Mouse (Mus musculus) right cerebral cortex, postnatal 10 days (tissue): ENCODE results near the gene Patz1.

Experiments
- DNase-seq, 2 experiments: peaks; one replicate each; pipeline ENCODE4 v3.0.0; 2021; ENCODE audit warnings: low spot score in 2 of 2

Patz1 gene

DNA sequence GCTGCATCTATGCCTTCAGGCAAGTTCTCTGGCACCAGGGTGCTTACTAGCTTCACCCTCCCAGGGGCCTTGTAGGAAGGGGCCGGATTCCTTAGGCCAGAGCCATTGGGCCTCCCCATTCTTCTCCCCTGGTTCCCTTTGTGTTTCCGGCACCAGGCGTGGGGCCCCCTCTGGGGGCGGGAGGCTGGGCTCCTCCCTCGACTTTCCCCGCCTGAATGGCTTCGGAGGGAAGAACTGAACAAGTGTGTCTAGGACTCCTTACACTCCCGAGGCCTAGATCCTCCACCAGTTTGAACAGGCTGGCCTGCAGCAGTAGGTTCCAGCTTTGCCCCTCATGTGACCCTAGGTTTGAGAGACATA is 3.4 kb downstream of the Patz1 start:
- DNase-seq: peak; percentile 49 to 59

DNA sequence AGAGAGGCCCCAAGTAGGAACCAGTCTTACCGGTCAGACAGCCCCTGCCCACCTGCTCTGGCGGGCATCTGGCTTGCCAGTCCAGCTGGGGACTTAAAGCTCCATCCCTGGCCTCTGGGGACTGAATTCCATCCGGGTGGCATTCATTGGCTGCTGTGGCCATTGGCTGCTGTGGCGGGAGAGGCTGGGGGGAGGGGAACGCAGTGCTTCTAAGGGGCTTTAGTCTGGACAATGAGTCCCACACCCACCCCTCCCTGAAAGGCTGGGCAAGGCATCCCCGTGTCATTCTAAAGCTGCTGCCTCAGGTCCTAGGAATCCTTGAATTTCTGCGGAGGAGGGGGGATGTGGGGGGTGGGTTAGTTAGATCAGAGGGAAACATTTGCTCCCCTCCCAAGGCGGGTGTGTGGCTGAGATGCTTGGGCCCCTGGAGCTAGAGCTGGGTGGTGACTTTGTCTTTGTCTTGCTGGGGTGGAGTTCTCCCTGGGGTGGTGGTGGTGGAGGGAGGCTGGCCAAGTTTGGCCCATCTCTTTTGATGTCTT is 4.1 kb downstream of the Patz1 start:
- DNase-seq: peak in 1 of 2 experiments; percentile 57

DNA sequence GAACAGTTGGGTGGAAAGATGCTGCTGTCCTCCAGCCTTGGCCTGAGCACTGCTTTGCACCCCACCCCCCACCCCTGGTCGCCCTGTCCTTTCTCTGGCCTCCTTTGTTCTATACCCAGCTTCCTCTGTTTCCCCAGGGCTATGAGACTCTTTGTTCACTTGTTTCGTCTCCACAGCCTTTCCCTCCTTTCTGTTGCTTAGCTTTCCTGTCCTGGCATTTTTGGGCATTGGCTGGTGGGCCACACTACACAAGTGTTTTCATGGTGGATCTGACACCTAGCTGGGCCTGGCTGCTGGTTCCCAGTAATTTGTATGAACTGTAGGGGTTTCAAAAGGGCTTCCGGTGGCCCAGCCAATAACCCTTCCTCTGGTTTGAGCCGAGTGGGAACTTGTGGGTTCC is 4.7 kb downstream of the Patz1 start:
- DNase-seq: no peak

DNA sequence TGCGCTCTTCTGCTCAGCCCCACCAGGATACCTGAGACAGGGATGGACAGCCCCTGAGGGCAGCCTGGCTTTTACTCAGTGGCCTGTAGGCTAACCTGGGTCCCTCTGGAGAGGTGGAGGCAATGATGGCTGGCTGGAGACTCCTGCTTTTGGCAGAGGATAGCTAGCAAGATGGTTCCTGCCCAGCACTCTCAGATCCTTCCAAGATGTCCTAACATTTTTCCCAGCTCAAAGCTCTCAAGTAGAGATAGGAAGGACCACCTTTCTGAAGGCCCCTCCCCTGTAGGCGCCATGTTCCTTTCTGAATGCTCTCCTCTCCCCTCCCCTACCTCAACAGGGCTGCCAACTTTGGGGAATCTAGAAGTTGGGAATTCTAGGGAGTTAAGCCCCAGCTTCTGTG is 6.0 kb downstream of the Patz1 start:
- no peak for DNase-seq

DNA sequence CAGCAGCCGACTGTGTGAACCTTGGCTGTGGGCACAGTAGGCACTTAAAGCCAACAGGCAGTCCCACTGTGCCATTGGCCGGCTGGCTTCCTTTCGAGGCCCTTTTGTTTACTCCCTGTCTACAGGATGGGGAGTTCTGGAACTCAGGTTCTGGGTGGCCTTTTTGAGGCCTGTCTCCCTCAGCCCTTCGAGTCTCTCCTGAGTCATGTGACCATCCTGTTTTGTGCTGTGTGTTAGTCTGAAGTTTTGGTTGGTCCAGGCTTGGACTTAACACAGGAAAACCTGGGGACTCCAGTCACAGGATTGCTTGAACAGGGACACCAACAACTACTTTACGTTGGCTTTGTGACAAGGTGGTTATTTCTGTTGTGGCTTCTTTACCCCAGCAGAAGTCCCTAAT is 7.4 kb downstream of the Patz1 start:
- peak in 1 of 2 experiments; percentile 56 for DNase-seq

DNA sequence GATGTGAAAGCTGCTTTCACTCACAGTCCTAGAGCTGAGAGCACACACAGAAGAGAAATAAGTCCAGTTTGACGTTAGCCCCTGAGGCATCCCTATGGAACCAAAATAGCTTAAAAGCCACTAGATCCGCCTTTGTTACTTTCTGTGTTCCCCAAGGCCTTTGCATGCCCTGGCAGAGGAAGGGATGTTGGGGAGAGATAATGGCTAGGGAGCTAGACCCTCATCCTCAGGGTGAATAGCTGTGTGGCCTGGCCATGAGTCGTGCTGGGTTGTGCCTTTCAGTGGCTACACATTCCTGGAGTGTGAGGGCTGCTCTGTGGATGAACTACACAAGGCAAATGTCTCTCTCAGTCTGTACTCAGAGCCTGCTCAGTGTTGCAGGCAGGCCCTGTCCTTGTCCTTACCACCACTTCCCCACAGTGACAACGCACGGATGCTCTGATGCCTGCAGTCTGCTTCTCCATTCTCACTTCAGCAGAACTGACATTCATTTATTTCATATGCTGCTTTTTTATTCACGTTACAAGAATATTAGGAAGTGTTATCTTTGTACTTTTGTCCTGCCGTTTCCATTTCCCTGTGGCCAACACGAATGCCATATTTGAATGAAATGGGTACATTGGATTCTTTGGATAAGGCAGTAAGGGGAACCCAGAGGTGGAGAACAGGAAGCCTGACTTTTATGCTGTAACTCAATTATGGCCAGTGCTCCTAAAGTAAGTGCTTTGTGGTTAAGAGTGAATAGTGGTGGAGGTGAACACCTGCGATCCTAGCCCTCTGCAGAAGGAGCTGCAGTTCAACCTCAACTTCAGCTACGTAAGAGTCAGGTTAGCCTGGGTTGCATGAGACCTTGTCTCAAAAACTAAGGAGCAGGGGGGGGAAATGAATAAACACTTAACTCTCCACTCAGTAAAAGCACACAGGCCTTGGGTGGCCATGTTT is 9.5 kb downstream of the Patz1 start:
- peak in 1 of 2 experiments; percentile 10 for DNase-seq

DNA sequence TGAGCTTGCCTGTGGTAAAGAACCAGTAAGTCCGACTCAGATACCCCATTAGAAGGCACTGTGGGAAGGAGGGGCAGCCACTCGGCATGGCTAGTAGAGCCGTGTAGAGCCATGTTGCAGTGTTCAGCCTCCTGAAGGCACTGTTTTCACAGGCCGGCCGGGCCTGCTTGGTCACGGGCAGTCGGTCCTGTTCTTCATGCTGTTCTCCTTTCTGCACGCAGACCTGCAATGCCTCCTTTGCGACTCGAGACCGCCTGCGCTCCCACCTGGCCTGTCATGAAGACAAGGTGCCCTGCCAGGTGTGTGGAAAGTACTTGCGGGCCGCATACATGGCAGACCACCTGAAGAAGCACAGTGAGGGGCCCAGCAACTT is 10.1 kb downstream of the Patz1 start:
- DNase-seq: peak in 1 of 2 experiments; percentile 16

DNA sequence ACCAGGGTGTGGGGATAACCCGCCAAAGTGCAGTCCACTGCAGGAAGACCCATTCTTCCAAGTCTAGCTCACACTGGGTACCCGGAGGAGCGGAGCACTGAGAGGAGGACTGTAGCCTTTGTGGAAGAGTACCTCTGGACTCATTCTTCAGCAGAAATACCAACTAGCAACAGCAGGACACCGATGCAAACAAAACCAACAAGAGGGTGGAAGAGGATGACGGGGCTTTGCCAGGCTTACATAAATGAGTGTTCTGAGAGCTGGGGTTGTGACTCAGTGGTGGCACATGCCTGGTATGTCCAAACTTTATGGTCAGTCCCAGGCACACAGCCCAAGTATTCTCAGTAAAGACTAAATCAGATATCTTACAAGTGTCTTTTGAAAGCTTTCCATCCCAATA is 12.4 kb downstream of the Patz1 start:
- DNase-seq: no peak

DNA sequence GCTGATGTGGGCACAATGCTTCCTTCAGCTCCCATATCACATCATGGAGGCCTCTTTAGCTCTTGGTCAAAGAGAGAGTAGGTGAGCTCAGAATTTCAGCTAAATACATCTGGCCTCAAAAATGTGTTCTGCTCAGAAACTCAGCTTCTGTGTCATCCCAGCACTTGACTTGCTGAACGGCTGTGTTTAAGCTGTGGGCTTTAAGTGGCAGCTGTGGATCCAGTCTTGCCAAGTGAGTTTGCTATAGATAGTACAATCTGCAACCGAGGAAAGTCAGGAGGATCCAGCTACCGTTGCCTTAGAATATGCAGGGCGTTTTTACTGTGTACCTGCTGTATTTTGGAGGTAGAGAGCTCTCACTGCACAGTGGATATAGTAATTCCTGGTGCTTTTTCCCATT is 13.7 kb downstream of the Patz1 start:
- peak in 1 of 2 experiments; percentile 65 for DNase-seq

DNA sequence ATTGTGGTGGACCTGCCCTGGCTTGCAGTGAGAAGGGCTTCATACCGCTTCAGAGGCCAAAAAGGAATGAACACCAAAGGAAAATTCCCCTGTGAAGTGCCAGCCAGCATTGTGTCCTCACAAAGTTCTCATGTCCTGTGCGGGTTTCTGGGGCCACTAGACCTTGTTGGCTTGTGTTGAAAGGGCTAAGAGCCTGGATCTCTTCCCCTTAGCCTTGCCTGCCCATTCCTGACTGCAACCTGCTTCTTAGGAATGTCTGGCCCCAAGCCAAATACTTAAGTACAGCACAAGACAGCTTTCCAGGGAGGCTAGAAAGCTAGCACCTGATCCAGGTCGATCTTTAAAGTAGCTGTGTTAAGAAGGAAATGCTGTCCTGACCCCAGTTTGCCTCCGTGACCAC is 14.1 kb downstream of the Patz1 start:
- no peak for DNase-seq

DNA sequence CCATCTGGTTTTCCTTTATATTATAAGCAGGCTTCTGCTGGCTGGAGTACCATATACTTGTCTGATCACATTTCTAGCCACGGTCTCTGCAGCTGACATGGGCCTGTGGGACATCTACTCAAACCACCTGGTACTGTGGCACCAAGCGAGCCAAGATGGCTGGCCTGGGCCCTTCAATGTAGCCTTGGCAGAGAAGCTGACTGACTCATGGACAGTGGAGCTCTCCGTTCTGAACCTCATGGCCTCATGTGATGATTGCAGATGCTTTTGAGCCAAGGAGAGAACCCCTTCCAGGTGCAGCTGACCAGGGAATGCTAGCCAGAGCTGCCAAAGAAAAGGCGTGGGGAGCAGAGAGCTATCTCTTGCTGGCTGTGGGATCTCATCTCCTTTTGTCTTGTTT is 17.1 kb downstream of the Patz1 start:
- DNase-seq: no peak

DNA sequence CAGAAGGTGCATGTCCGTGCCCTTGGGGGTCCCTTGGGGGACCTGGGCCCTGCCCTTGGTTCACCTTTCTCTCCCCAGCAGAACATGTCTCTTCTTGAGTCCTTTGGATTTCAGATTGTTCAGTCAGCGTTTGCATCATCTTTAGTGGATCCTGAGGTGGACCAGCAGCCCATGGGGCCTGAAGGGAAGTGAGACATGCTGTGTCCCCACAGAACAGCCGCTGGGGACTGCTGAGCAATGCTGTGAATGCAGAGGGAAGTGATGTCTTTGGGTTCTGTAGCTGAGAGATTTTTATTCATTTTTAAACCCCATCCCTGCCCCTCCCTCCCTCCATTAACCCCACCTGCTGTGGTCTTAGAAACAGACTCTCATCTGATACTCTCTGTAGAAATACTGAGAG is 19.2 kb downstream of the Patz1 start:
- no peak for DNase-seq

DNA sequence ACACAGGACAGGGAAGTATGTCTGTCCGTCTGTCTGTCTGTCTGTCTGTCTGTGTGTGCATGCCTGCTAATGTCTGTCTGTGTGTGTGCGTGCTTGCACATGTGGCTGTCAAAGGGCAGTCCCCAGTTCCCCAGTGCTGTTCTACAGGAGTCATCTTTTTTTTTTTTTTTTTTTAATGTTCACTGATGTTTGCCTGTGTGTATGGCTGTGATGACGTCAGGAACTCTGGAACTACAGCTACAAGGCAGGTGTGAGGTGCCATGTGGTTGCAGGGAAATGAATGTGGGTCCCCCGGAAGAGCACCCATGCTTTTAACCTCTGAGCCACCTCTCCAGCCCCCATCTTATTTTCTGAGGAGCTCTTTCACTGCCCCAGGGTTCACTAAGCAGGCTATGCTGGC is 21.2 kb downstream of the Patz1 start:
- DNase-seq: no peak

DNA sequence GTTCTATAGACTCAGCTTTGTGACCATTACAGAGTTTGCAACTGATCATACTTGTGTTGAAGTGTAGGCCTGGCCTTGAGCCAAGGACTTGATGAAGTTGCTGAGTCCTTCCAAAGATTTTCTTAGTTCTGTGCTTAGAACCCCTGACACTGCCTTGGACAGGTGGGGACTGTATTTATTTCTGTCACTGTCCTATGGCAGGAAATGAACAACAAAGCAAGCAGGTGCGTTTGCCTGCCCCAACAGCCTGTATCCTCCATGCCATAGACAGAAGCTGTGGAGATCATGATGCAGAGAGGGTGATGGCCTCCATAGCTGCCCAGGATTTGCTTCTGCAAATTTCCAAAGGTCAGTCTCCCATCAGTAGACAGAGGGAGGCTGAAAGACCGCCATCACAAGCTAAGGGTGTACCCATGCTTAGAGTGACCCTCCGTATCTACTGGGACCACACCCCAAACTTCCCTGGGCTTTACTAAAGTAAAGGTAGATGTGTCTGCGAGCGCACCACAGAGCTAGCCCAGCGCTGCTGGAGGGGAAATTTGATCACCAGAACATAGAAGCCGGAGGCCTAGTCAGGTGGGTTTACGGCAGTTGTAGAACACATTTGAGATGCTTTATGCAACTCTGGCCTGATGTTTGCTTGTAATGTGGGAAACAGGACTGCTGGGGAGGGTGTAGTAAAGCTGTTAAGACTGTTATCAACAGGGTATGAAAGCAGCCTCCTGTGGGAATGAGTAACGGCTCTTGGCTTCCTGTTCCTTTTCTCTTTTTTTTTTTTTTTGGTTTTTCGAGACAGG is 22.3 kb downstream of the Patz1 start:
- DNase-seq: no peak

DNA sequence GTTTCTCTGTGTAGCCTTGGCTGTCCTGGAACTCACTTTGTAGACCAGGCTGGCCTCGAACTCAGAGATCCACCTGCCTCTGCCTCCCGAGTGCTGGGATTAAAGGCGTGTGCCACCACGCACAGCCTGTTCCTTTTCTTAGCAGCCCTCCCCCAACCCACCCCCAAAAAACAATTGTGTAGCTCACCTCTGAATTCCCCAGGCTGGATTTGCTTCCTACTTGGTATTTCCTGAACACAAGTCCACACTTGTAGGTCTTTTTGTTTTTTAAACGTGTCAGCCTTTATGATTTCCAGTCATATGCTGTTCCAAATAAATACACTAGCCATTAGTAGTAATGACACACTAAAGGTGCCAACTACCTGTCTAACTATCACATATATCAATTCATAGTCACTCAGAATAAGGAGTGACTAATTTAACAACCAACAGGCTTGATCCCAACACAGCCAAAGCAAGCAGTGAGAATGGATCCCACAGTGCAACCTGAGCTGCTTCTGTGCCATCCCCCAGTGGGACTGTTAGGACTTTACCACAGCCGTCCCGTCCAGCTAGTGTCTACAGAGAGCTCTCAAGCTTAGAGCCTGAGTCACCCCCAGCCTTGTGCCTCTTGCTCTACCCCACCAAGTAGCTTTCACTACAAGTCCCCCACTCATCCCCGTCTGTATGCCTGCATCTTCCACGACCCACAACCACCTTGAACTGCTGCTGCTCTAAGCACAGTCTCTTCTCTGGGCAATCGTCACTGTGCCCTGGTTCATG is 23.1 kb downstream of the Patz1 start:
- no peak for DNase-seq

DNA sequence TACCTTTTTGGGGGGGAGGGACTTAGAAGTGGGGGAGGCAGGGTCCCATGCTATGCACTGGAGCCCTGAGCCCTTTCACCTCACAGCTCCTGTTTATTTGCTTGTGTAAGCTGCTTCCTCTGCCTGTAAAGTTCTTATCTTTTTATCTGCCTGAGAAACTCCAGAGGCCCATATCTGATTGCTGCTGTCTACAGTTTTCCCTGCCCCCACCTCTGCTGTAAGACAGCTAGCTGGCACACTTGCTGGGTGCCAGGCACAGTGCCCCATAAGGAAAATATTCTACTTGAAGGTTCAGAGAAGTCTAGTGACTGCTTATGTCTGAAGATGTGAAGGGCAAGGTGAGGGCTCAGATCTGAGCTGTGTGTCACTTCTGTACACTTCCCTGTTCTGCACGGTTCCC is 24.6 kb downstream of the Patz1 start:
- no peak for DNase-seq

DNA sequence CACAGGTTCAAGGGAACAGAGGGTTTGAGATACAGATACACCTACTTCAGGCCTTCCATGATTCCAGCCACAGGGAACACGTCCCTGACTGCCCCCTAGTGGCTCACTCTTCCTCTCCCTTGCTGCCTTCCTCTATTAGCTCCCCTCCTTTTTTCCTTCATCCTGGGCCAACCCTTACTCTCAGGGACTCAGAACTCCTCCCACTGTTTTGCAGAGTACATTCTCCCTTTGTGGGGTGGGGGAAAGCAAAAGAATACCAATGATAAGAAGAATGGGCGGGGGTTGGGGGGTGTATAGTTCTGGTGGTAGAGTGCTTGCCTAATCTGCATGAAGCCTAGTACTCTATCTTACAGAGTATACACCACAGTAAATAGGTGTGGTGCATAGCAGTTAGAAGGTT is 25.5 kb downstream of the Patz1 start:
- peak in 1 of 2 experiments; percentile 63 for DNase-seq

DNA sequence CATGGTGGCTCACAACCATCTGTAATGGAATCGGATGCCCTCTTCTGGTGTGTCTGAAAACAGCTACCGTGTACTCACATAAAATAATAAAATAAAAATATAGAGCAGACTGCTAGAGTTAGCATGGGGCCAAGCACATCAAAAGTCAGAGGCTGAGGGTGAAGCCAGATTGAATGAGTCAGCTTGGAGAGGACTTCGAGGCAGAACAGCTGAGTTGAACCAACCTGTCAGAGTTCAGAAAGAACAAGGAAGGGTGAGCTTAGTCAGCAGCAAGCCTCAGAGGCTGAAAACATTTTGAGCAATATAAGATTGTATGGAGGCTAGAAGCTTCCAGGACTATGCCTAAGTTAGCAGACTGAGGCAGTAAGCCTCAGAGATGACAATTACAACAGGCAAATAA is 29.6 kb downstream of the Patz1 start:
- DNase-seq: no peak

DNA sequence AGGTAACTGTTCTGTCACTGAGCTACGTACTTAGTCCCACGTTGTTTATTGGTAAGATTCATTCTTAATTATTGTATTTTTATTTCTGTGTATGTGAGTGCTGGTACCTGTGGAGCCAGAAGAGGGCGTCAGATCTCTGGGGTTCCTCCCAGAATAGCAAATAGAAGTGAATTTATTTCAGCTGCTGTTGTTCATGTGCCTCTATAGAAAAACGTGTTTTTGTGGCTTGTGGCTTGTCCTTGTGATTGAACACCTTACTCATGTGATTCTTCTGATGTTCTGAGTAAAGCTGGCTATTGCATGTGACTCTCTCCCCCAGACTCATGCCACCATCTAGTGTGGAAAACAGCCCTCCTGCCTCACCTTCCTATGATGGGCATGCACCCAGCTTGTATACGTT is 39.6 kb downstream of the Patz1 start:
- DNase-seq: no peak

DNA sequence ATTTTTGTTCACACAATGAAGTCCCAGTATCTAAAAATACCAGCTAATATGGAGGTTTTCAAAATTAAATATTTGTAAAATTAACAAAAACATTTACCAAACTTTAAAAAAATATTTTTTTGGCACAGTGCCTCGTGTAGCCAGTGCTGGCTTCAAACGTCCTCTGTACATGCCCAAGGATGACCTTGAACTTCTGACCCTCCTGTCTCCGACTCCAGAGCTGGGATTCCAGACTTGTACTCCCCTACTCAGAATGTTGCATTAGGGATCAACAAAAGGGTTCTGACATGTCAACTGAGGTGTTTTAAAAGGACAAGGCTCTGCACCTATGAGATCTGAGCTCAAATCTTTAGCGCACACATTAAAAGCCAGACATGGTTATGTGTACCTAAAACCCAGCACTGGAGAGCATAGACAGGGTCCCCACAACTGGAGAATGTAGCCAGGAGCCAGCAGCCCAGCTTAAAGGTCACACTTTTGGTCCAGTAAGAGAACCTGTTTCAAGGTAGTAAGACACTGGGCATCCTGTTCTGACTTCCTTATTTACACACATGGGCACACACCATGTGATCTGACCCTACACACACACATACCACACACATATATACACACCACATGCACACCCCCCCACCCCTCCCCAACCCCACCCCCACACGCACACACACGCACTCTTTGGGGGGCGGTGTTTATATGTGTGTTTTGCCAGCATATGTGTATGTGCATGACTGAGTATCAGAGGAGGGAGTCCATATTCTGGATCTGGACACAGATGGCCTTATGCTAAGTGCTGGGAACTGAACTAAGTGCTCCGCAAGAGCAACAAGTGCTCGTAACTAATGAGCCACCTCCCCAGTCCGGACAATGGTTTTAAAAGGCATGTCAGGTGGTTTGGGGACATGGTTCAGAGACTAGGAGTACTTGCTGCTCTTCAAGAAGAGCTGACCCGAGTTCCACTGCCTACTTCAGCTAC is 40.4 kb downstream of the Patz1 start:
- peak in 1 of 2 experiments; percentile 22 for DNase-seq
